Mouse (Mus musculus) ovary, adult 18-20 months (tissue): ENCODE data around the gene Pank1.

Experiments
- DNase-seq: peaks from one replicate; pipeline ENCODE4 v3.0.0; 2022; ENCODE audit warnings: low spot score, mixed read lengths

The Pank1 gene

GRCm38 (mm10) chr19:34825946-34826655 is 53.2 kb downstream of the Pank1 start:
- DNase-seq, result no peak

- no peak for DNase-seq
Measured at GRCm38 (mm10) chr19:34819577-34820170, 59.6 kb downstream of the Pank1 start.

- DNase-seq, result no peak
Measured at GRCm38 (mm10) chr19:34815371-34815770, 63.9 kb downstream of the Pank1 start.

GRCm38 (mm10) chr19:34814696-34815095 is 64.6 kb downstream of the Pank1 start:
- DNase-seq, result no peak

GRCm38 (mm10) chr19:34813961-34814360 is 65.3 kb downstream of the Pank1 start:
- no peak for DNase-seq

GRCm38 (mm10) chr19:34813533-34813932 is 65.7 kb downstream of the Pank1 start:
- DNase-seq, result no peak

GRCm38 (mm10) chr19:34812711-34813110 is 66.5 kb downstream of the Pank1 start:
- no peak for DNase-seq

GRCm38 (mm10) chr19:34807173-34807572 is 72.1 kb downstream of the Pank1 start:
- no peak for DNase-seq

GRCm38 (mm10) chr19:34805071-34805470 is 74.2 kb downstream of the Pank1 start:
- no peak for DNase-seq

- no peak for DNase-seq
Measured at GRCm38 (mm10) chr19:34804531-34804930, 74.7 kb downstream of the Pank1 start.

GRCm38 (mm10) chr19:34803396-34803795 is 75.9 kb downstream of the Pank1 start:
- DNase-seq, result no peak

GRCm38 (mm10) chr19:34799644-34800267 is 79.5 kb downstream of the Pank1 start:
- no peak for DNase-seq

GRCm38 (mm10) chr19:34796396-34796795 is 82.9 kb downstream of the Pank1 start:
- no peak for DNase-seq

- DNase-seq, result no peak
Measured at GRCm38 (mm10) chr19:34782491-34782890, 96.8 kb downstream of the Pank1 start.

GRCm38 (mm10) chr19:34778993-34779392 is 100.3 kb downstream of the Pank1 start:
- DNase-seq, result no peak

GRCm38 (mm10) chr19:34778098-34778497 is 101.2 kb downstream of the Pank1 start:
- no peak for DNase-seq

- DNase-seq, result no peak
Measured at GRCm38 (mm10) chr19:34772775-34773174, 106.5 kb downstream of the Pank1 start.

GRCm38 (mm10) chr19:34770764-34771163 is 108.5 kb downstream of the Pank1 start:
- DNase-seq, result no peak

GRCm38 (mm10) chr19:34758754-34759153 is 120.5 kb downstream of the Pank1 start:
- DNase-seq, result no peak
